Mouse (Mus musculus): ENCODE results near the gene Gabrd. TPM values are rescaled to one million over a fixed set of nuclear protein-coding genes. Genes with fewer than 3 reads are reported as not detected.

Gene Gabrd
- not detected for total RNA-seq (2023)

GRCm38 (mm10) chr4:155397511-155398221, at the start of gene Gabrd:
Gabrd (minus strand) TSS chr4:155398112.

DNA sequence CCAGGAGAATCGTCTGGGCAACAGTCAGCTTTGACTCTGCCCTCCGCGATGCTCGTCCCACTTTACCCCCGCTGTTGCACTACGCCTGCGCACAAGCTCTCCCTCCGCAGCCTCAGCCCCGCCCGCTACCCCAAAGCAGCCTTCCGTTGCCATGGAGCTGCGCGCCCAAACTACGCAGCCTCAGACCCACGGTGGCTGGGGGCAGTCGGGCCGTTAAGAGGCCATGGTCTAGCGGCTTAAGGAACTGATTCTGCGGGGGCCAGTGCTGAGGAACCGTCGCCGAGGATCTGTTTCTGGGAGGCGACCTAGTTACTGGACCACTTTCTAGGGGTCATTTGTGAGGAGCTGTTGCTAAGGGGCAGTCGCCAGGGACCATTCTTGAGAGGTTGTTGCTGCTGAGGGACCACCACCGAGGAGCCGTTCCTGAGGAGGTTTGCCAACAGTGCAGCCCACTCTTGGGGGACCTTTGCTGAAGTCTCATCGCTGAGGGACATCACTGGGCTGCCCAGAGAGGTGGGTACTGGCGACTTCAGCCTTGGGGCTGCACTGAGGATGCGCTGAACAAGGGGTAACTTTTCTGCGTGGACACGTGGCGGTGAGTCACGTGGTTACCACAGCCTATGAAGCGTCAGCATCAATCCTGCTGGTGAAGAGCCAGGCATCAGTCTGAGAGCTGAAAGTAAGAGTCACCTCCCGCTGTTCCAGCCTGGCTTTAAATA, 11.3 kb upstream of the Gabrd start, which contains the start of gene Cfap74:
Gene Cfap74 (plus strand): TSS at position 133 of the 719 bp plus-strand sequence.

DNA sequence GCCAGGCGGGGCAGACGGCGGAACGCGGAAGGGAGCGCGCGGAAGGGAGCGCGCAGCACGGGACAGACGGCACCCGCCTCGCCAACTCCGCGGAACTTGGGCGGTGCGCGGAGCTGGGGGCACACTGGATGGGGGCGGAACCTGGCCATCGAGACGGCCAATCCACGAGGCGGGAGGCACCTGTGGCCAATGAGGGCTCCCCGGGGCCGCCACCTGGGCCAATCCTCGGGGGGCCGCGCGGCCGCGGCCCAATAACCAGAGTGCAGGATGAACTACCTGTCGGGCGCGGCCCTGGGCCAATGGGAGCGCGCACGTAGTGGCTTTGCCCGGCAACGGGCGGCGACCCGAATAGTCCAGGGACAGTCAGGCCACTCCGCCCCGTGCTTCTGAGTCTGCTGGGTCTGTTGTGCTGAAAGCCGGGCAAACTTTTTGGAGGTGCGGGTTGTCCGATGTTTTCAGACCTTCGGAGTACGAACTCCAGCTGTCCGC, 36.6 kb downstream of the Gabrd start, which contains the start of gene Prkcz:
Gene Prkcz (minus strand): TSS at position 59 of the 489 bp plus-strand sequence.

Other genes starting within 250 kb of the Gabrd start
- 100 to 1,000 TPM; 118 to 125 TPM for gene Ski, start 175.5 kb downstream of the Gabrd start, total RNA-seq (2023)
- 10 to 100 TPM; 48.2 to 52.4 TPM for gene Faap20, start 148.3 kb downstream of the Gabrd start, total RNA-seq (2023)
- gene Prkcz, start 36.8 kb downstream of the Gabrd start, total RNA-seq (2023): 10 to 100 TPM; 33.7 to 34.0 TPM
- gene Cfap74, start 11.1 kb upstream of the Gabrd start, total RNA-seq (2023): 1 to 10 TPM in 1 of 2 experiments, under 1 TPM in 1; 0.80 to 1.3 TPM
- gene Tmem52, start 71.0 kb upstream of the Gabrd start, total RNA-seq (2023): not detected
- 100 to 1,000 TPM; 248 to 296 TPM for gene Gnb1, start 93.2 kb upstream of the Gabrd start, total RNA-seq (2023)
- 10 to 100 TPM; 51.8 to 53.8 TPM for gene Nadk, start 164.3 kb upstream of the Gabrd start, total RNA-seq (2023)
- 10 to 100 TPM; 30.9 to 33.6 TPM for gene Slc35e2, start 203.3 kb upstream of the Gabrd start, total RNA-seq (2023)
- 100 to 1,000 TPM; 136 to 169 TPM for gene Cdk11b, start 226.7 kb upstream of the Gabrd start, total RNA-seq (2023)
- not detected for gene Gm10563, start 247.3 kb upstream of the Gabrd start, total RNA-seq (2023)